Mouse (Mus musculus): ENCODE data around the gene Wfdc9.

DNA sequence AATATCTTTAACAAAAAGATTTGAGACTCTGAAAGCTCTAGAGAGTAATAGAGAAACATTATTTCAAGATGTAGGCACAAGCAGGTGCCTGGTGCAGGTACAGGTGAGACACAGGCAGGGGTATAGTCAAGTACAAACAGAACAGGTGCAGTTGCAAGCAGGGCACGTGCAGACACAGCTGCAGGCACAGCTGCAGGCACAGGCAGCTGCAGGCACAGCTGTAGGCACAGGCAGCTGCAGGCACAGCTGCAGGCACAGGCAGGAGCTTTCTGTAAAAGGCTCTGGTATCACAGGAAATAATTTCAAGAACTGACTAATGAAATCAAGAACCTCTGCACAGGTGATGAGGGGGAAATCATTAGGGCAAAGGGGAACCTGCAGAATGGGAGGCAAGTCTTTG, 14.6 kb upstream of the Wfdc9 start:
- TF ChIP-seq CTCF (IDR thresholded peaks at IDR 0.05; ENCODE audit: insufficient read depth, low read length): no peak
- TF ChIP-seq POLR2A (IDR thresholded peaks at IDR 0.05; ENCODE audit: borderline replicate concordance, extremely low read depth, low read depth, low read length): no peak

All from lung, adult 2 months (tissue).